Mouse (Mus musculus): ENCODE results near the gene Eif1b. TPM values are rescaled to one million over a fixed set of nuclear protein-coding genes. Genes with fewer than 3 reads are reported as not detected.
"Not testable (repeated sequence)": the region's sequence is repeated elsewhere in the genome, so short reads cannot be mapped to it uniquely, and the experiment has no call there.

Gene Eif1b
- total RNA-seq, 2 experiments from 2014 or later, result 58.2 to 65.9 TPM

- intact Hi-C loops (cut with DNase I), result no loop called here
- no peak for DNase-seq (ENCODE audit: low spot score)
Measured at GRCm38 (mm10) chr9:120518946-120519345, 26.9 kb downstream of the Eif1b start.

- DNase-seq (ENCODE audit: low spot score), result no peak
- intact Hi-C loops (cut with DNase I), result no loop called here
Measured at GRCm38 (mm10) chr9:120519469-120520125, 27.6 kb downstream of the Eif1b start.

- intact Hi-C loops (cut with DNase I), result no loop called here
Measured at GRCm38 (mm10) chr9:120521161-120521560, 29.1 kb downstream of the Eif1b start.

GRCm38 (mm10) chr9:120527270-120527669 is 35.2 kb downstream of the Eif1b start:
- DNase-seq (ENCODE audit: low spot score), result no peak
- intact Hi-C loops (cut with DNase I), result no loop called here

More at GRCm38 (mm10) chr9:120521161-120521560, 29.1 kb downstream of the Eif1b start:
- DNase-seq (ENCODE audit: low spot score), result no peak

- no peak for DNase-seq (ENCODE audit: low spot score)
- intact Hi-C loops (cut with DNase I), result no loop called here
Measured at GRCm38 (mm10) chr9:120527919-120528318, 35.9 kb downstream of the Eif1b start.

GRCm38 (mm10) chr9:120528815-120529510 is 36.9 kb downstream of the Eif1b start:
- intact Hi-C loops (cut with DNase I), result no loop called here
- DNase-seq (ENCODE audit: low spot score), result no peak

- intact Hi-C loops (cut with DNase I), result no loop called here
- DNase-seq (ENCODE audit: low spot score), result no peak
Measured at GRCm38 (mm10) chr9:120530471-120530870, 38.4 kb downstream of the Eif1b start.

- DNase-seq (ENCODE audit: low spot score), result no peak
- intact Hi-C loops (cut with DNase I), result no loop called here
Measured at GRCm38 (mm10) chr9:120532062-120532461, 40.0 kb downstream of the Eif1b start.

- no peak for DNase-seq (ENCODE audit: low spot score)
- intact Hi-C loops (cut with DNase I), result no loop called here
Measured at GRCm38 (mm10) chr9:120532691-120533090, 40.7 kb downstream of the Eif1b start.

GRCm38 (mm10) chr9:120533446-120533950 is 41.5 kb downstream of the Eif1b start:
- DNase-seq (ENCODE audit: low spot score); intact Hi-C loops (cut with DNase I): not testable (repeated sequence)

- no peak for DNase-seq (ENCODE audit: low spot score)
- intact Hi-C loops (cut with DNase I), result no loop called here
Measured at GRCm38 (mm10) chr9:120539662-120540251, 47.7 kb downstream of the Eif1b start, which contains the start of gene Entpd3. Entpd3 (plus strand) TSS chr9:120539818.

- DNase-seq (ENCODE audit: low spot score), result no peak
- intact Hi-C loops (cut with DNase I), result no loop called here
Measured at GRCm38 (mm10) chr9:120541411-120541810, 49.4 kb downstream of the Eif1b start.

- DNase-seq (ENCODE audit: low spot score), result no peak
- intact Hi-C loops (cut with DNase I), result no loop called here
Measured at GRCm38 (mm10) chr9:120542241-120542640, 50.2 kb downstream of the Eif1b start.

Other genes with a start within 250 kb of the Eif1b start
- gene Myrip, start 190.7 kb upstream of the Eif1b start, total RNA-seq (2021), result 1 to 10 TPM; 4.5 to 4.8 TPM
- not detected for gene Entpd3, start 47.6 kb downstream of the Eif1b start, total RNA-seq (2021)
- gene Rpl14, start 79.2 kb downstream of the Eif1b start, total RNA-seq (2021), result 100 to 1,000 TPM; 281 to 288 TPM